Mouse (Mus musculus) C2C12 (cell line): ENCODE measurements around the gene Spag5. TPM values are rescaled to one million over a fixed set of nuclear protein-coding genes. Genes with fewer than 3 reads are reported as not detected.

Experiments used
- H3K27me3 ChIP-seq: one replicate; pipeline ENCODE4 v1.6.1; 2011; ENCODE audit not compliant: control insufficient read depth, insufficient read depth, insufficient read length
- H3K36me3 ChIP-seq: one replicate; pipeline ENCODE4 v1.6.1; 2011; ENCODE audit not compliant: control insufficient read depth, insufficient read depth
- H3K4me3 ChIP-seq: one replicate; pipeline ENCODE4 v1.5.1; 2011; ENCODE audit warnings: mild to moderate bottlenecking, control low read depth; ENCODE audit not compliant: poor library complexity, insufficient read depth, severe bottlenecking
- H3K79me2 ChIP-seq: one replicate; pipeline ENCODE4 v1.6.1; 2011; ENCODE audit not compliant: control insufficient read depth, insufficient read depth
- H3K79me3 ChIP-seq: one replicate; pipeline ENCODE4 v1.6.1; 2011; ENCODE audit warnings: low read depth, control low read depth
- H3ac ChIP-seq: one replicate; pipeline ENCODE3; 2011; ENCODE audit warnings: low read depth; ENCODE audit not compliant: control insufficient read depth, insufficient read length
- CEBPB ChIP-seq: IDR thresholded peaks from one replicate; pipeline ENCODE4 v1.6.1; 2011; ENCODE audit warnings: low read depth, mild to moderate bottlenecking, control low read depth, moderate library complexity
- CTCF ChIP-seq: IDR thresholded peaks from one replicate; pipeline ENCODE4 v1.5.1; 2011; ENCODE audit not compliant: control insufficient read depth, insufficient read depth, insufficient read length
- FOSL1 ChIP-seq: IDR thresholded peaks from one replicate; pipeline ENCODE4 v1.8.0; 2011; ENCODE audit warnings: mild to moderate bottlenecking, low read length; ENCODE audit not compliant: poor library complexity, insufficient read depth, severe bottlenecking
- MAX ChIP-seq: IDR thresholded peaks from one replicate; pipeline ENCODE4 v1.6.1; 2011; ENCODE audit warnings: mild to moderate bottlenecking, control low read depth
- MYOD1 ChIP-seq: IDR thresholded peaks from one replicate; pipeline ENCODE4 v1.6.1; 2011; ENCODE audit warnings: low read depth; ENCODE audit not compliant: control insufficient read depth, insufficient read length
- MYOG ChIP-seq: IDR thresholded peaks from one replicate; pipeline ENCODE4 v1.6.1; 2011; ENCODE audit not compliant: control insufficient read depth, insufficient read length; ENCODE audit errors: extremely low read depth
- USF1 ChIP-seq: IDR thresholded peaks from one replicate; pipeline ENCODE4 v1.6.1; 2011; ENCODE audit warnings: low read depth, mild to moderate bottlenecking, control low read depth, moderate library complexity
- polyA plus RNA-seq: library from polyadenylated mRNA; unstranded; fragments of >200 nt; fragmentation: generic; extraction: Trizol; gene quantifications from one replicate; pipeline ENCODE4 v1.2.1, GENCODE M21; 2012; ENCODE audit warnings: missing spikeins

The Spag5 gene
- polyA plus RNA-seq, 1 experiment: 33.1 TPM

GRCm38 (mm10) chr11:78322076-78322831 is 20.9 kb downstream of the Spag5 start:
- Histone ChIP-seq H3K4me3 (no peak overlapping the region), H3K36me3 (peaks cover 61% of the 10 kb centered on the region), H3ac (no peak overlapping the region), H3K27me3 (no peaks in the 10 kb centered on the region), H3K79me2 (no peaks in the 10 kb centered on the region), H3K79me3 (no peaks in the 10 kb centered on the region)
- no peak for TF ChIP-seq CEBPB

GRCm38 (mm10) chr11:78322860-78323259 is 21.5 kb downstream of the Spag5 start, which contains the start of gene Aldoc:
Gene Aldoc (plus strand): TSS chr11:78322968.
- no peaks in the 10 kb centered on the region for H3K79me2 ChIP-seq
- TF ChIP-seq MYOG (no peak), CTCF (no peak), CEBPB (no peak), USF1 (no peak), FOSL1 (no peak), MAX (no peak), MYOD1 (no peak)
- H3K4me3 ChIP-seq: no peak within 1 kb of the TSS
- no peaks in the 10 kb centered on the region for H3K27me3 ChIP-seq
- H3ac ChIP-seq: no peak within 1 kb of the TSS
- peaks cover 55% of the 10 kb centered on the region for H3K36me3 ChIP-seq
- H3K79me3 ChIP-seq: no peaks in the 10 kb centered on the region

- peaks cover 43% of the 10 kb centered on the region for H3K36me3 ChIP-seq
- no peaks in the 10 kb centered on the region for H3K79me3 ChIP-seq
- TF ChIP-seq CTCF (no peak), FOSL1 (no peak), MYOG (no peak), MYOD1 (no peak), USF1 (no peak), MAX (no peak), CEBPB (no peak)
- no peak overlapping the region for H3K4me3 ChIP-seq
- H3K27me3 ChIP-seq: no peaks in the 10 kb centered on the region
- H3K79me2 ChIP-seq: no peaks in the 10 kb centered on the region
- no peak overlapping the region for H3ac ChIP-seq
Observed at GRCm38 (mm10) chr11:78324000-78324785, 22.9 kb downstream of the Spag5 start.

- Histone ChIP-seq H3K79me3 (no peaks in the 10 kb centered on the region), H3K36me3 (peaks cover 36% of the 10 kb centered on the region), H3K27me3 (no peaks in the 10 kb centered on the region), H3K4me3 (no peak overlapping the region), H3K79me2 (no peaks in the 10 kb centered on the region), H3ac (no peak overlapping the region)
- no peak for TF ChIP-seq USF1
- TF ChIP-seq MYOD1: no peak
- TF ChIP-seq MAX: no peak
- no peak for TF ChIP-seq FOSL1
- no peak for TF ChIP-seq CTCF
- no peak for TF ChIP-seq CEBPB
- TF ChIP-seq MYOG: no peak
Observed at GRCm38 (mm10) chr11:78324965-78325364, 23.6 kb downstream of the Spag5 start.

- no peak overlapping the region for H3K4me3 ChIP-seq
- TF ChIP-seq MYOD1 (no peak), MYOG (no peak), CEBPB (no peak), MAX (no peak), FOSL1 (no peak), USF1 (no peak), CTCF (no peak)
- H3K36me3 ChIP-seq: peaks cover 13% of the 10 kb centered on the region
- peaks cover 2% of the 10 kb centered on the region for H3K79me3 ChIP-seq
- H3K79me2 ChIP-seq: no peaks in the 10 kb centered on the region
- H3ac ChIP-seq: no peak overlapping the region
- H3K27me3 ChIP-seq: no peaks in the 10 kb centered on the region
Observed at GRCm38 (mm10) chr11:78327215-78327614, 25.9 kb downstream of the Spag5 start.
